Mouse (Mus musculus) embryo, embryonic 11 days (tissue): ENCODE results near the gene Grhl3.
A peak's percentile ranks its signal among the peaks of the same experiment; 100 is the strongest.

Experiments used
- DNase-seq: peaks from one replicate; pipeline ENCODE4 v3.0.0-alpha.2; 2015

The Grhl3 gene

GRCm38 (mm10) chr4:135572276-135572675, 1.2 kb downstream of the Grhl3 start:
- DNase-seq = no peak

GRCm38 (mm10) chr4:135571037-135571550, 2.3 kb downstream of the Grhl3 start:
- DNase-seq = no peak

GRCm38 (mm10) chr4:135570152-135571036, 3.0 kb downstream of the Grhl3 start:
- DNase-seq = peak; percentile 78

GRCm38 (mm10) chr4:135569201-135569600, 4.2 kb downstream of the Grhl3 start:
- no peak for DNase-seq

- DNase-seq = no peak
Measured at GRCm38 (mm10) chr4:135567484-135567883, 5.9 kb downstream of the Grhl3 start.

GRCm38 (mm10) chr4:135567042-135567441, 6.4 kb downstream of the Grhl3 start:
- no peak for DNase-seq

GRCm38 (mm10) chr4:135565400-135565799, 8.0 kb downstream of the Grhl3 start:
- DNase-seq = no peak

- DNase-seq = no peak
Measured at GRCm38 (mm10) chr4:135563794-135564193, 9.6 kb downstream of the Grhl3 start.

- DNase-seq = no peak
Measured at GRCm38 (mm10) chr4:135549323-135549722, 24.1 kb downstream of the Grhl3 start.

GRCm38 (mm10) chr4:135548521-135549077, 24.8 kb downstream of the Grhl3 start:
- DNase-seq = no peak

GRCm38 (mm10) chr4:135548108-135548507, 25.3 kb downstream of the Grhl3 start:
- DNase-seq = no peak

- no peak for DNase-seq
Measured at GRCm38 (mm10) chr4:135547551-135547950, 25.9 kb downstream of the Grhl3 start.

GRCm38 (mm10) chr4:135546793-135547192, 26.6 kb downstream of the Grhl3 start:
- no peak for DNase-seq

GRCm38 (mm10) chr4:135546008-135546407, 27.4 kb downstream of the Grhl3 start:
- no peak for DNase-seq

- DNase-seq = peak; percentile 51
Measured at GRCm38 (mm10) chr4:135545080-135545511, 28.3 kb downstream of the Grhl3 start.

GRCm38 (mm10) chr4:135544284-135544683, 29.1 kb downstream of the Grhl3 start:
- DNase-seq = no peak

- DNase-seq = no peak
Measured at GRCm38 (mm10) chr4:135540057-135540456, 33.4 kb downstream of the Grhl3 start.

GRCm38 (mm10) chr4:135539056-135539455, 34.4 kb downstream of the Grhl3 start:
- no peak for DNase-seq

GRCm38 (mm10) chr4:135535021-135535420, 38.4 kb downstream of the Grhl3 start:
- DNase-seq = no peak

- DNase-seq = no peak
Measured at GRCm38 (mm10) chr4:135533001-135533400, 40.4 kb downstream of the Grhl3 start.

- DNase-seq = no peak
Measured at GRCm38 (mm10) chr4:135531771-135532613, 41.4 kb downstream of the Grhl3 start.

GRCm38 (mm10) chr4:135531236-135531635, 42.2 kb downstream of the Grhl3 start:
- no peak for DNase-seq

- DNase-seq = no peak
Measured at GRCm38 (mm10) chr4:135530270-135530669, 43.2 kb downstream of the Grhl3 start.
